Mouse (Mus musculus) hindbrain, embryonic 14.5 days (tissue): ENCODE data around the gene Cdkl5. TPM values are rescaled to one million over a fixed set of nuclear protein-coding genes. Genes with fewer than 3 reads are reported as not detected.
"Not testable (repeated sequence)": the region's sequence is repeated elsewhere in the genome, so short reads cannot be mapped to it uniquely, and the experiment has no call there.

Source experiments
- ATAC-seq: fragments of 200-750 bp; cut with Nextera tagmentation; 2 replicates; pipeline ENCODE4 v1.8.0; 2017; ENCODE audit warnings: moderate number of reproducible peaks, mild to moderate bottlenecking, moderate TSS enrichment, moderate library complexity; ENCODE audit not compliant: low FRiP score
- DNase-seq: peaks from one replicate; pipeline ENCODE4 v3.0.0-alpha.2; 2015; ENCODE audit warnings: low spot score
- H3K27ac ChIP-seq: fragments of 300-500 bp; sonication (generic); 2 replicates; pipeline ENCODE4 v1.5.1; 2014; ENCODE audit warnings: mild to moderate bottlenecking, moderate library complexity
- H3K27me3 ChIP-seq: fragments of 300-500 bp; sonication (generic); 2 replicates; pipeline ENCODE4 v1.6.1; 2014; ENCODE audit warnings: mild to moderate bottlenecking, low read length, mixed read lengths; ENCODE audit not compliant: control insufficient read depth, insufficient read depth
- H3K36me3 ChIP-seq: fragments of 300-500 bp; sonication (generic); replicated peaks from 2 replicates; pipeline ENCODE4 v1.6.1; 2014; ENCODE audit not compliant: control insufficient read depth, insufficient read depth
- H3K4me1 ChIP-seq: fragments of 300-500 bp; sonication (generic); replicated peaks from 2 replicates; pipeline ENCODE4 v1.6.1; 2014; ENCODE audit warnings: antibody characterized with exemption, low read length, mixed read lengths; ENCODE audit not compliant: control insufficient read depth, insufficient read depth
- H3K4me2 ChIP-seq: fragments of 300-500 bp; sonication (generic); replicated peaks from 2 replicates; pipeline ENCODE4 v1.6.1; 2014; ENCODE audit warnings: mild to moderate bottlenecking, moderate library complexity
- H3K4me3 ChIP-seq: fragments of 300-500 bp; sonication (generic); replicated peaks from 2 replicates; pipeline ENCODE4 v1.5.1; 2014; ENCODE audit warnings: mild to moderate bottlenecking, low read length
- H3K9ac ChIP-seq: fragments of 300-500 bp; sonication (generic); 2 replicates; pipeline ENCODE4 v1.6.1; 2014
- H3K9me3 ChIP-seq: fragments of 300-500 bp; sonication (generic); 2 replicates; pipeline ENCODE4 v1.6.1; 2016; ENCODE audit warnings: low read length; ENCODE audit not compliant: control insufficient read depth
- WGBS: fragments of 180-500 bp; shearing (Covaris S2); extraction: QIAGEN DNeasy Blood & Tissue Kit; methylation state at CpG from one replicate; pipeline ENCODE4 v1.1.7; 2014; 5-methylcytosine and 5-hydroxymethylcytosine counted together
- polyA plus RNA-seq: library from polyadenylated mRNA; unstranded; fragments of >200 nt; fragmentation: Nextera tagmentation; extraction: Ambion mirVana; gene quantifications from 2 replicates; pipeline ENCODE4 v1.2.1, GENCODE M21; 2014

Cdkl5 gene
- polyA plus RNA-seq, 1 experiment from 2014 or later = 5.7 TPM

DNA sequence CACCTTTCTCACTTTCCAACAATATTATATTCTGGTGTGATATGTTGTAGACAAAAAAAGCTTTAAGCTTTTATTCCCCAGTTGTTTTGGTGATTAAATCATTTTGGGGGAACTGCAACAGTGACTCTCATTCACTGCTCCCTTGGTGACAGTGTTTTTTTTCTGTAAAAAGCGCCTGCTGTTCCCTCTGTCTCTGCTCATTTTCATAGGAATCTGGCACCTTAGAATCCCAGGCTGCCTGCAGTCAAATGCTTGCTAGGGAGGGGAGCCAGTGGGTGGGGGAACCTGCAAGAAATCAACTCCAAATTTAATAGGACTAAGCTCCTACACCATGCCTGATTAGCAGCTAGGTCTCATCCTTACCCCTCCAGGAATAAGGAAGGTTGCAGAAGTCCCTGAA lies 221.5 kb downstream of the Cdkl5 start:
- H3K9me3 ChIP-seq = no peaks in the 10 kb centered on the region
- H3K4me1 ChIP-seq = no peaks in the 10 kb centered on the region
- 18% methylated on average over 1 of the region's 1 CpGs for WGBS
- H3K27me3 ChIP-seq = peaks cover 24% of the 10 kb centered on the region
- H3K4me3 ChIP-seq = no peak overlapping the region
- no peak overlapping the region for H3K9ac ChIP-seq
- H3K36me3 ChIP-seq = no peaks in the 10 kb centered on the region
- DNase-seq = no peak
- ATAC-seq = no peak
- H3K4me2 ChIP-seq = no peak overlapping the region
- no peak overlapping the region for H3K27ac ChIP-seq

DNA sequence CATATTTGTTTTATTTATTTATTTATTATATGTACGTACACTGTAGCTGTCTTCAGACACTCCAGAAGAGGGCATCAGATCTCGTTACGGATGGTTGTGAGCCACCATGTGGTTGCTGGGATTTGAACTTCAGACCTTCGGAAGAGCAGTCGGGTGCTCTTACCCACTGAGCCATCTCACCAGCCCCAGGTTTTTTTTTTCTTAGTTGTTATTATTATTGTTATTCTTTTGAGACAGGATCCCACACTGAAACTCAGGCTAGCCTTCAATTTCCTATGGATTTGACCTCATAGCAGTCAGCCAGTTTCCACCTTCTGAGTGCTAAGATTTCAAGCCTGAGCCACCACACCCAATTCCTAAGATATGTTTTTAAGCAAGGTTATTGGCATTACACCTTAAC lies 224.9 kb downstream of the Cdkl5 start:
- ATAC-seq, H3K36me3 ChIP-seq: not testable (repeated sequence)

DNA sequence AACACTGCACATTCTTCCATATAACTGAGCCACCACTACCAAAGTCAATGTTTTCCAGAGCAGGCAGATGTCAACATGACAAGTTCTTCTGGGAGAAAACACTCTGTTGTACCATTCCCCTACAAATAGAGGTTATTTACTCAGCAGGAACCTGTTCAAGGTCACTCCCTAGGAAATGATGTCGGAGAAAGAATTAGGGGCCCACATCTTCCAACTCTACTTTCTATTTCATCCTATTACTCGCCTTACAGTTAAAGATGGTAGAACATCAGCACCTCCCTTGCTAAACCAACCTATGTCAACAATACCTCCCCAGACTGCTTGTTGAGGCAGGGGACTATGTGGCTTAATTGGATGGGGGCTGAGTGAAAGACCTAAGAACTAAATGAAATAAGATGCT lies 226.8 kb downstream of the Cdkl5 start, which contains the start of gene Rs1:
Rs1 (plus strand) TSS at position 301 of the 400 bp plus-strand sequence.
- peak within 1 kb of the TSS; percentile 49 for H3K4me2 ChIP-seq
- DNase-seq (no peak), ATAC-seq (no peak)
- H3K27me3 ChIP-seq = peaks cover 24% of the 10 kb centered on the region
- no peaks in the 10 kb centered on the region for H3K36me3 ChIP-seq
- peak within 1 kb of the TSS; percentile 40 for H3K4me3 ChIP-seq
- H3K27ac ChIP-seq = no peak within 1 kb of the TSS
- WGBS = 81% methylated on average over 2 of the region's 2 CpGs
- no peak within 1 kb of the TSS for H3K9ac ChIP-seq
- H3K4me1 ChIP-seq = no peaks in the 10 kb centered on the region
- H3K9me3 ChIP-seq = no peaks in the 10 kb centered on the region

More for the DNA sequence above, 224.9 kb downstream of the Cdkl5 start:
- not testable (repeated sequence) for H3K4me2 ChIP-seq, DNase-seq, H3K27ac ChIP-seq, H3K9me3 ChIP-seq, H3K4me3 ChIP-seq, H3K4me1 ChIP-seq, H3K9ac ChIP-seq
- peaks cover 17% of the 10 kb centered on the region for H3K27me3 ChIP-seq
- WGBS = 87% methylated on average over 5 of the region's 5 CpGs

DNA sequence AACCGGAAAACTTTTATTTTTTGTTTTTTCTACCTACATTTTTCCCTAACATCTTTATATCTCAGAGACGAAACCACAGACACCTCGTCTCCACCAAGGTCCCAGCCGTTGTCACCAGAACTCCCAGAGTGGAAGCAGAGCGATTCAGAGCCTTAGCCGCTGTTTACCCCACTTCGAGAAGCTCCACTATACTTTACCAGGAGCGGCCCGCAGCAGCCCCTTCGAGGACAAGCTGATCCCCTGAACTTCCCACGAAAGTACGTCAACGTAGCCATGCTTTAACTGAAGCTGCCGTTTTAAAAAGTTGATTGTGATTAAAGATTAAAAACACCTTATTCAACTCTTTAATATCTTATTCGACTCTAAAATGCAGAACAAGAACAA lies 228.3 kb downstream of the Cdkl5 start:
- 23% methylated on average over 15 of the region's 15 CpGs for WGBS

DNA sequence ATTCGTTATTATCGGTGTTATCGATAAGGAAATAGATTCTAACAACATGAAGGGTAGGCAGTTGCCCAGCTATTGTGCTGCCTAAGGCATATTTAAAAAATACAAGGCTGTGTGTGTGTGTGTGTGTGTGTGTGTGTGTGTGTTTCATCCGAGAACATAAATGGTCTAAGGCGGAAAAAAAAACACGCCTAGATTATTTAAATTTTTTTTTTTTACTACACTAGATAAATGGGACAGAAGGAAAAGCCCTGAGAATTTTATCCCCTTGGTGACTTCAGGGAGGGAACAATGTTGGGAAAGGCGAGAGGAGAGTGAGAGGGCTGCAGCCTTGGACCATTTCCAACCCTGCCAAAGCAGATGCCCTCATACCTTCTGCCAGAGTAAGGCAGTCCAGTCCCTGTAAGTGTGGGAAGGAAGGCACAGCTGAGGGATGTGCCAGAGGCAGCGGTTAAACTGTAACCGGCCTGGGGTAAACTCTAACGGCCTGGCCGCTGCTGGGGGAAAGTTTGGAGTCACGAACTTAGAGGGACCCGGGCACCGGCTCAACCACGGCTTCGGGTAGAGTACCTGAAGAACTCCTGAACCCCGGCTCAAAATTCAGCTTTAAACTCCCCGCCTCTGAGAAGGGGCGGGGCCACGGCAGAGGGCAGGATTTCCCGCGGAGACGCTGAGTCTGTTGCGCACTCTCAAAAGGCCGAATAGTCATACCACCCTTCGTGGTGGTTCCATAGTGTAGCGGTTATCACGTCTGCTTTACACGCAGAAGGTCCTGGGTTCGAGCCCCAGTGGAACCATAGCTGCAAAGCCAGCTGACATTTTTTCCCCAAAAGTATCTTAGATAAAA lies 228.9 kb downstream of the Cdkl5 start:
- H3K4me2 ChIP-seq = peak overlapping the region; percentile 49
- DNase-seq = peak; percentile 96
- H3K4me3 ChIP-seq = peak overlapping the region; percentile 40
- ATAC-seq = peak; percentile 98
- H3K27me3 ChIP-seq = peaks cover 17% of the 10 kb centered on the region
- no peaks in the 10 kb centered on the region for H3K36me3 ChIP-seq
- no peaks in the 10 kb centered on the region for H3K4me1 ChIP-seq
- no peaks in the 10 kb centered on the region for H3K9me3 ChIP-seq
- 28% methylated on average over 30 of the region's 30 CpGs for WGBS
- no peak overlapping the region for H3K27ac ChIP-seq
- no peak overlapping the region for H3K9ac ChIP-seq

More for the DNA sequence above, 228.3 kb downstream of the Cdkl5 start:
- Histone ChIP-seq H3K4me1 (no peaks in the 10 kb centered on the region), H3K36me3 (no peaks in the 10 kb centered on the region), H3K9ac (no peak overlapping the region), H3K27ac (no peak overlapping the region), H3K27me3 (peaks cover 14% of the 10 kb centered on the region), H3K9me3 (no peaks in the 10 kb centered on the region), H3K4me2 (peak overlapping the region; percentile 49), H3K4me3 (peak overlapping the region; percentile 40)
- DNase-seq (peak; percentile 26), ATAC-seq (peak; percentile 90)

DNA sequence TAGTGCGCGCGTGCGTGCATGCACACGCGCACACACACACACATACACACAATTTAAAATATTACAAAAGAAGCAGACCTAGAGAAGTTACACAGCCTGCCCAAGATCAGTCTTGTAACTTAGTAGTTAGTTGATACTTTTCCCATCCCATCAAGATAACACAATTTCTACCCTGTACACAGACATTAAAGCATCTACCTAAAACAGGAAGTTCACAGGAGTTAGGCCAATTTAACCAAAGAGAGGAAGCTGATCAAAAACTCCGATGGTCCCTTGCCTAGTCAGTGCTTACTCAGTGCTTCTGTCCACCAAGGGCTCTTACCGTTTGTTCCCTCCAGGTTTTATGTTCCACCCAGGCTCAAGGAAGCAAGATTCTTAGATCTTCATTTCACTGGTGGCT lies 243.7 kb downstream of the Cdkl5 start:
- Histone ChIP-seq H3K27ac (no peak overlapping the region), H3K4me3 (no peak overlapping the region), H3K4me2 (no peak overlapping the region), H3K4me1 (no peaks in the 10 kb centered on the region), H3K9ac (no peak overlapping the region), H3K36me3 (no peaks in the 10 kb centered on the region), H3K9me3 (no peaks in the 10 kb centered on the region), H3K27me3 (peaks cover 12% of the 10 kb centered on the region)
- WGBS = 97% methylated on average over 8 of the region's 8 CpGs
- DNase-seq (no peak), ATAC-seq (no peak)

DNA sequence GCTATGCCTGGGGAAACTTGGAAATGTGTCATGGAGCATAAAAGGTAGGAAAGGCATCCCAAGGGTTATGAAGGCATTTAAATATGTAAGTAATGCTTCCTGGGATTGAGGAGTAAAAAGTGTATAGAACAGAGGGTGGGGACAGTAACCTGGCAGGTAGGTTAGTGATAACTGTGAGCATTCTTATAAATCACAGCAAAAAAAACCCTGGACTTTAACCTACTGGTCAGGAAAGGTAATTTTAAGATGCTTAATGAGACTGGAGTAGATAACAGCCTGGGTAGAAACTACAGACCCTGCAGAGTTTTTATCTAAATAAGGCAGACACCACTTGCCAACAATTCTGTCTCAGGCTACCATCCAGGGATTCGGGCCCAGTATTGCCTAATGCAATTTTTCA lies 245.9 kb downstream of the Cdkl5 start:
- no peak for ATAC-seq
- no peaks in the 10 kb centered on the region for H3K4me1 ChIP-seq
- no peak for DNase-seq
- no peak overlapping the region for H3K9ac ChIP-seq
- no peak overlapping the region for H3K27ac ChIP-seq
- H3K4me2 ChIP-seq = no peak overlapping the region
- no peaks in the 10 kb centered on the region for H3K9me3 ChIP-seq
- H3K27me3 ChIP-seq = peaks cover 9% of the 10 kb centered on the region; the same call in 1 of the 2 replicates
- H3K36me3 ChIP-seq = no peaks in the 10 kb centered on the region
- WGBS = 83% methylated on average over 1 of the region's 1 CpGs
- no peak overlapping the region for H3K4me3 ChIP-seq

DNA sequence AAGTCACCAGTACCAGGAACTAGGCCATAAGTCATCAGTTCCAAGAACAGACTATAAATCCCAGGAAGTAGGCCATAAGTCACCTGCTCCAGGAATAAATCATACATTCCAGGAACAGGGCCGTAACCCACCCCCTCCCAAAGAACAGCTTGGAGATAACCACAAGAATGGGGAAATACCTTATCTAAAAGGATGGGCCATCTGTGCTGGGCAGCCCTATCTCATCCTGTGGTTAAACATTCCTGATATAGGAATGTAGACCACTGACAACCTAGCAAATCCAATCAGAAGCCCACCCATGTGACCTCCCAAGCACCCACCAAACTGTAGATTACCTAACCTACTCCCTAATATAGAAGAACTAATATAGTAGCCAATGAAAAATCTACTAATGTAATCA lies 249.1 kb downstream of the Cdkl5 start:
- Histone ChIP-seq H3K9me3 (no peaks in the 10 kb centered on the region), H3K36me3 (no peaks in the 10 kb centered on the region), H3K27me3 (peaks cover 4% of the 10 kb centered on the region; the same call in 1 of the 2 replicates), H3K4me2 (no peak overlapping the region), H3K9ac (no peak overlapping the region), H3K27ac (no peak overlapping the region), H3K4me1 (no peaks in the 10 kb centered on the region), H3K4me3 (no peak overlapping the region)
- ATAC-seq (no peak), DNase-seq (no peak)
- 92% methylated on average over 1 of the region's 1 CpGs for WGBS

DNA sequence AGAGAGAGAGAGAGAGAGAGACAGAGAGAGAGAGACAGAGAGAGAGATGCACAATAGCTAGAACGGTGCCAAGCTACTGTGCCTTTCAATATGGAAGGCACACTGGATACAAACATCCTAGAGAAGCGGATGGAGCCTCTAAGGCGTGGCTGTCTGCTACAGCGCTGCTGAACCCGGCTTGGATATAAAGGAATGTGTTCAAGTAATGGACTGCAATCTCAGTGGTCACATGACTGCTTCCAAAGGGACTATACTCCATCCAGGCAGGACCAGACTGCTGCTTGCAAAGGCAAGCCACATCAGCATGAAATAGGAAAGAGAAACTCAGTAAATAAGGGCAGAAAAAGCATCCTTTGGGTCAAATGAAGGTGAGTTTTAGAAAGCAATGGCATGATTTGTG lies 258.9 kb downstream of the Cdkl5 start, which contains the start of gene Ppef1:
Ppef1 (minus strand) TSS at position 116 of the 400 bp plus-strand sequence.
- Histone ChIP-seq H3K4me2 (no peak within 1 kb of the TSS), H3K4me3 (no peak within 1 kb of the TSS), H3K9me3 (no peaks in the 10 kb centered on the region), H3K27ac (no peak within 1 kb of the TSS), H3K9ac (no peak within 1 kb of the TSS), H3K36me3 (no peaks in the 10 kb centered on the region), H3K4me1 (no peaks in the 10 kb centered on the region), H3K27me3 (peaks cover 35% of the 10 kb centered on the region; the same call in 1 of the 2 replicates)
- no peak for ATAC-seq
- 77% methylated on average over 5 of the region's 5 CpGs for WGBS
- no peak for DNase-seq
